Mouse (Mus musculus): Measurements from ENCODE around the gene Pak6.

Pak6 gene

DNA sequence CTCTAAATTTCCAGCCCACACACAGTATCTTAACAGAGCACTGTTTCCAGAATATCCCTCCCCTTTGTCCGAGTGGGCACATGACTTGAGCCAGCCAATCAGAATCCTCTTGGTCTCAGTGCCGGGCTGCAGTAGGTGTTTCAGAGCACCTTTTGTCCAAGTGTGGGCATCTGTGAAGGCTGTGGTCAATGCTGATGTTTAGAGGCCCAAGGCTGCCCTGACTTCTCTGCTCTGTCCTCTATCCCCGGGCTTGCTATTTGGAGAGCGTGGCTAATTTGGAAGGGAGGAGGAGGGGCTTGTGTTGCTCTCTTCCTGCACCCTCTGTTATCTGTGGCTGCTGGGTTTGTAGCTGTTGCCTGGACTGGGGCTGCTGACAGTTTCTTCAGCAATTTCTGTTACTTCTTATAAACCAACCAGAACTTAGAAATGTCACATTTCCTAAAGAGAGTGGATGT lies 3.1 kb upstream of the Pak6 start:
- in situ Hi-C loops (cut with MboI; ENCODE audit: low pct_unique_long_range_greater_than_20kb in 1 of 2, low sequenced_read_pairs in 2 of 2, unreplicated experiment in 1 of 2), result no loop called here

DNA sequence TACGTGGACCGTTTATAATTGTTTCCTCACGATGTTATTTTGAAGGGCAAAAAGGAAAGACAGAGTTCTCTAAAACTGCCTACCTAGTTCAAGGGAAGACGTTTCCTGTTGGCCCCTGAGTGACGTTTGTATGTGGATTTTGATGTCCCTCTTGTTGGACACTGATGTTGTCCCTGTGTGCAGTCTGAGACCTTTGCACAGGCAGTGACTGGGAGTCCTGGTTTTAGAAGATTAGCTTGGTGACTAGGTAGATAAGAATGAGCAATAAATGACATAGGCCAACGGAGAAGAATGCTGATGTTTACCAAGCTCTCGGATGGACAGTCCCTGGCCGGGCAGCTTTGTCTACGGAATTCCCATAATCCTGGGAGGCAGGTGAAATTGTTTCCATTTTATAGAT lies 1.2 kb upstream of the Pak6 start:
- in situ Hi-C loops (cut with MboI; ENCODE audit: low pct_unique_long_range_greater_than_20kb in 1 of 2, low sequenced_read_pairs in 2 of 2, unreplicated experiment in 1 of 2), result no loop called here

DNA sequence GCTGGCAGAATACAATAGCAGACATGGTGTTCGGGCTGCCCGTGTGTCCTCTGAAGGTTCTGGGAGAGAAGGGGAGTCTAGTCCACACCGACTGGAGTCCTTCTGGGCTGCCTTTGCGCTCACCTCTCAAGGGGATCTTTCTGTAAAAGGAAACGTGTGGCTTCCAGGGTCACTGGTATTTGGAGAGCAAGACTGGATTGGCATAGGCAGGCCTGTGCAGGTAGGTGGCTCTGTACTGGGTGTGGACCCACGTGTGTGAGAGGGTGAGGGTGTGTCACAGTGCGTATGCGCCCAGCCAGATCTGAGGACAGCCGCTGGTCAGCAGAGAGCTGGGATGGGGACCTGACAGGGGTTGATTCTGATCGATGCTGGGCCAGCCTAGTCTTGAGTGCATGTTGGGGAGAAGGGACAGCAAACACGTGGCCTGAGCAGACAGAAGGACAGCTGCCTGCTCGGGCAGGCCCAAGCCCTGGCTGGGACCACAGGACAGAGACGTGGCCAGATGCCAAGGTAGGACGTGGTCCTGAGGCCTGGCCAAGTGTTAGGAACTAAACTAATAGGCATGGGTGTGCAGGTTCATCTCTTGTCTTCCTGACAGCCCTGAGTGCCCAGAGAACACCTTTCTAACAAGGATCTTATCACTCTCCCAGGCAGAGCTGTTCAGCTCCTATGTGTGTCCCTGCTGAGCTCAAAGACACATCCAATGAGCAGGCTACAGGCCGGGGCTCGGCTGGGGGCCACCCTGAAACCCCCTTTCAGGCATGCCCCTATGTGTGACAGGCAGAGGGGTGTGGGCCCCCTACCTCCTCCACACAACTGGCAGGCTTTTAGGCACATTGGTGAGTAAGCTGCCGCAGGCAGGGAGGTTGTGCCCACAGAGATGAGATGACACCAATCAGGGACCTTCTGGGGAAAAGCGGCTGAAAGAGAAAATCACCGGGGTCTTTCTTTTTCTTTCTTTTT lies 982 bp downstream of the Pak6 start:
- in situ Hi-C loops (cut with MboI; ENCODE audit: low pct_unique_long_range_greater_than_20kb in 1 of 2, low sequenced_read_pairs in 2 of 2, unreplicated experiment in 1 of 2), result no loop called here

DNA sequence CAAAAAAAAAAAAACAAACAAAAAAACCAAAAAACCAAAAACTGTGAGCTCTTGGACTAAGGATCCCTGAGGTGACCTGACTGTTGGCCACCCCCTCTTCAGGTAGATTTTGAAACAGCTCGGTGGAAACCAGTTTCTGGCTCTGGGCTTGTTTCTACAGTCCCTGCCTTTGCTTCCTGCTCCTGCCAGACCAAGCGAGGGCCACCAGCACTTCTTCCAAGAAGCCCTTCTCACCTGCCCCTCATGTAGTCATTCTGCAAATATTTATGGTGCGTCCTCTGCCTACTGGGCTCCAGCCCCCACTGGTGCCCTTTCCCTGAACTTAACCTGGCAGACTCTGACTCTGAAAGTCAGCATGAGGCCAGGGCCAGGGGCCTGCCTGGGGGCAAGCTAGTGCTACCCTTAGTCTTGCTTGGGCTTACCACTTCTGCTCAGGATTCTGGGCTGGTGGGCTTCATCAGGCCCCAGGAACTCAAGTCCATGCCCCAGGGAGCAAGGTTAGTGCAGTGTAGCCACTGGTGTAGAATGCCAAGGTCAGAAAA lies 1.9 kb downstream of the Pak6 start:
- in situ Hi-C loops (cut with MboI; ENCODE audit: low pct_unique_long_range_greater_than_20kb in 1 of 2, low sequenced_read_pairs in 2 of 2, unreplicated experiment in 1 of 2), result no loop called here

DNA sequence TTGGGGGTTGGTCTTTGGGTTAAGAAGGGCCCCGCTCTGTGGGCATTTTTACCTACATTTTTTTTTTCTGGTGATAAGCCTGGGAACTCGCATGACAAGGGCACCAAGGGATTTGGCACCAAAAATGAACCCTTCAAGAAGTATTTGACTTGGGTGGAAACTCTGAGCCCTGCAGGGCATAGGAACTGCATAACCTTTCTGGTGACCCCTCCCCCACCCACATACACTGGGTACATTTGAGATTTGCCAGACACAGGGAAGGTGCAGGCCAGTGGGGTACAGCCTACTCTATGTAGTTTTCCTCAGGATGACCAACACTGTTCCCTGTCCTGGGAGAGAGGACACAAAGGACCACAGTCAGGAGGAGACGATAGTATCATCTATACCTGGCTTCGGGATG lies 2.5 kb downstream of the Pak6 start:
- in situ Hi-C loops (cut with MboI; ENCODE audit: low pct_unique_long_range_greater_than_20kb in 1 of 2, low sequenced_read_pairs in 2 of 2, unreplicated experiment in 1 of 2), result no loop called here

DNA sequence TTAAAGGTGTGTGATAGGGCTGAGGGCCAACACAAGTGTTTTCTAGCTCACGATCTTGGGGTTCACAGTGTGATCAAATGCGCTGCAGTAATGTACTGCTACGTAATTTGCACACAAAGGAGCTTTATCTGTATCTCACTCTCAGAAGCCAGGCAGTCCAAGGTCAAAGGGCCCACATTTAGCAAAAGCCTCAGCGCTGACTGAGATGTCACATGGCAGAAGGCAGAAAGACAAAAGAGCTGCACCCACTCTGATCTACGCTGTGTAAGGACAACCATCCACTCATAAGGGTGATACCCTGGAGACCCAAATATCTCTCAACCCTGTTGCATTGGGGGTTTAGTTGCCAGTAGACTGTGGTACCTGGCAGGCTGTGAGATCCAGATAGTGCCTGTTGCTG lies 4.1 kb downstream of the Pak6 start:
- in situ Hi-C loops (cut with MboI; ENCODE audit: low pct_unique_long_range_greater_than_20kb in 1 of 2, low sequenced_read_pairs in 2 of 2, unreplicated experiment in 1 of 2), result no loop called here

DNA sequence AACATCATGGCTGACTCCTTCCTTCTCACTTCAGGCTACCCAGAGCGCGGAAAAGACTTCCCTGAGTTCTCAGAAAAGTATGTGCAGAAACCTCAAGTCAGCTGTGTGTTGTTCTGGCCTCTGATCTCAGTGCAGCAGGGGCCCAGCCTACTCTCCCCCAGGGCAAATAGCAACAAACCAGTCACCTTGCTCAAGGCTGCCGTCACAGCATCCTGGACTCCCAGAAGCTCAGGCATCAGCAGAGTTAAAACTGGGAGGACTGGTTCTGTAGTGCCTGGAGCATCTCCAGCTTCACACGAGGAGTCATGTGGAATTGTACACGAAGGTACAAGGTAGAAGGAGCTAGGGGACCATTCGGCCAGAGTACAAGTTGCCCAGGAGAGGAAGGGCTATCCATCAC lies 6.1 kb downstream of the Pak6 start:
- in situ Hi-C loops (cut with MboI; ENCODE audit: low pct_unique_long_range_greater_than_20kb in 1 of 2, low sequenced_read_pairs in 2 of 2, unreplicated experiment in 1 of 2), result no loop called here

DNA sequence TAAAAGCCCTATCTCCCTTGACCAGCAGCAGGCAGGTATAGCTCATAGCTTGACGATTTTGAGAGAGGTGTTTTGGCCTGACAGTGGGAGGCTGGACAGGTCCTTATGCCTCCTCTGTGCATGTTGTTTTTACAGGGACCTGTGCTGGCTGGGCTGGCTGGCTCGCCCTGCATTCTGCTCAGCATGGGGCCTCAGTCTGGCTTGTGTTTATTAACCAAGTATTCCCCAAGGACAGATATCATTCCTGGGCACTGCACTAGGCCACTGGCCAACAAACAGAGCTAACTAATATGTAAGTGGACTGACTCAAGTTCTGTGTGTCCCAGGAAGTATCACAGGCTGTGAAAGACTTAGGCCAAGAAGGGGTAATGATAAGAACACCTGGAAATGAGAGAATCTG lies 6.7 kb downstream of the Pak6 start:
- in situ Hi-C loops (cut with MboI; ENCODE audit: low pct_unique_long_range_greater_than_20kb in 1 of 2, low sequenced_read_pairs in 2 of 2, unreplicated experiment in 1 of 2), result no loop called here

DNA sequence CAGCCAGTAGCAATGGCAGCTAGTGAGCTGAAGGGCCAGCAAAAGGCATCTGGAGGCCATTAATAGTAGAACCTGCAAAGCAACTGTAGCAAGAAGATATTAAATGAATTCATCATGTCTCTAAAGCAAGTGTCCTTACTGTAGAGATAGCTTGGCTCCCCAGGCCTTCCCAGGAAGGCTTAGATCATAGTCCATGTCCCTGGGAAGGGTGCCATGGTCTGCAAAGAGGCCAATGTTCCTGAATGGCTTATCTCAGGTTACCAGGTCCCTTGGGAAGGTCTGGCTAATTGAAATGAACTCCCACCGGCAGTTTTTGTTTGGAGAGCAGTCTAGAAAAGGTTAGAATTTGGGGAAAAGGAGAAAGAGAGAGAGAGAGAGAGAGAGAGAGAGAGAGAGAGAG lies 8.6 kb downstream of the Pak6 start:
- in situ Hi-C loops (cut with MboI; ENCODE audit: low pct_unique_long_range_greater_than_20kb in 1 of 2, low sequenced_read_pairs in 2 of 2, unreplicated experiment in 1 of 2), result no loop called here

DNA sequence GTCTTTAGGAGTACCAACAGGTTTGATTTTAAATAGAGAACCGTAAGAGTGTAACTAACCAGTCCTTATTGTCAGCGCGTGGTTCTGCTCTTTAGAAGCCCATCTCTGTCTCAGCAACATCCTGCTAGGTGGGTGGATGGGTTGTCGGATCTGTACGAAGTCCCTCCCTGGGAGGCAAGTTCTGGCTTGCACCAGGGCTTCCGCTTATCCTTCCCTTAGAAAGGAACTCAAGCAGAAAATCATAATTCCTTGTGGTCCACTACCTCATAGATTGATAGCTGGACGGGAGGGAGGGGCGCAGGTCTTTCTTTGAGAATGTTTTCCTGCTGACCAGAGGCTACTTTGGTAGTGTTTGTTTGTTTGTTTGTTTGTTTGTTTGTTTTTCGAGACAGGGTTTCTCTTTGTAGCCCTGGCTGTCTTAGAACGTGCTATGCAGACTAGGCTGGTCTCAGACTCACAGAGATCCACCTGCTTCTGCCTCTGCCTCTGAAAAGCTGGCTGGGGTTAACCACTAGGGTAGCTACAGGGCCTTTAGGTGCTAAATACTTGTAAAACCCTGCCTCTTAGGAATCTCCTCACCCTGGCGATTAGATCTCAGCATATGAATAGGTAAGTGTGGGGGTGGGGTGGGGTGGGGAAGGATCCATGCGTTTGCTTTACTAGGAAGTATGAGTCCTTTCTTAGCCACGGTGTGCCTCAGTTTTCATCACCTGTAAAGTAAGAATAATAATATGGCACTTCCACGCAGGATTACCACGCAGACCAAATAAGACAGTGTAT lies 10.8 kb downstream of the Pak6 start:
- in situ Hi-C loops (cut with MboI; ENCODE audit: low pct_unique_long_range_greater_than_20kb in 1 of 2, low sequenced_read_pairs in 2 of 2, unreplicated experiment in 1 of 2), result no loop called here

DNA sequence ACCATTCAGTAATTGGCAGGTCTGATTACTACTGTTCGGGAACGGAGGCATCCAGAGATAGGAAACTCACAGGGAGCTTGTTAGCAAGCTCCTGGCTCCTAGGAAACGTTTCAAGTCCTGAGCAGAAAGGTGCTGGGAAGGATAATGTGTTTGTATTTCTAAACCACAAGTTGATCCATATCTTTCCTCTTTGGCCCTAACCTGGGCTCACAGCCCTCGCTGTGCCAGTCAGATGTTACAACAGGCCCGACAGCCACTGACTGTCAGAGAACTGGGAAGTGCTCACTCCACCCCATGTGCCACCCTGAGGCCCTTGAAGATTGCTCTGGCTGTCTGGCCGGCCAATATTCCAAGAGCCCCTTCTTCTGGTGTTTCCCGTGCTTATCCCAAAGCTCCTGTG lies 11.4 kb downstream of the Pak6 start:
- in situ Hi-C loops (cut with MboI; ENCODE audit: low pct_unique_long_range_greater_than_20kb in 1 of 2, low sequenced_read_pairs in 2 of 2, unreplicated experiment in 1 of 2), result no loop called here

DNA sequence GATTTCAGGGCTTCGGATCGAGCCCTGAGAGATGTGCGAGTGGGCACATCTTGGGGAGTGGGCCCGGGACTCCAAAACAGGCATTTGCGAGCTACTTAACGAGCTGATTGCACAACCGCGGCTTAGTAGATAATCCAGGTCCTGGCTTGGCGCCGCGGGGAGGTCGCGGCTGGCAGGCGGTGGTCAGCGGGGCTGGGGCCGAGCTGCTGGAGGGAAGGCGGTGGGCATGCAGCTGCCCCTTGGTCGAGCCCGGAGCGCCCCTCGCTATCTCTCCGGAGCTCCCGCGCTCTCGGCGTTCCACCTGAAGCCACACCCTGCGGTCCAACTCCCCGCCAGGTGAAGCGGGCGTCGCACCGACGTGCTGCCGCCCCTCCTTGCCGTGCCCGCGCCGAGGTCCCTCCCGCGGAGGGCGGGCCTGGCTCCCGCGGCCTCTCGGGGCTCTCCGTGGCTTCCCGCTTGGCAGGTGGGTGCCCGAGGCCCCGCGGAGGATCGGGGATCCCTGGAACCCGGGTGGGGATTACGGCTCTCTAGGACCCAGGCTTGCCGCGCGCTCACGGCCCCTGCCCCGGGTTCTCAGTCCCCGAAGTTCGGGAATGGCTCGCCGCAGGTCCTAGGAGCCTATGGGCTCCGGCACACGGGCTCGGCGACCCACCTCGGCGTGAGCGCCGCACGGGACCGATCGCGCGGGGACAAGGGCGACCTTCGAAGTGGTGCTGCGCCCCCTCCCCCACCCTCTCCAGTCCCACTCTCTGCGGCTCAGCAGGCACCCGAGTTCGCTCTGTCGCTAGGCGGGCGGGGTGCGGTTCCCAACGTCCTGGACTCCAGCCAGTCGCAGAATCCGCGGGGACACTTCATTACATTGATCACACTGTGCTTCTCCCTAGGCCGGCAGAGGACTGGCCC lies 14.0 kb downstream of the Pak6 start:
- in situ Hi-C loops (cut with MboI; ENCODE audit: low pct_unique_long_range_greater_than_20kb in 1 of 2, low sequenced_read_pairs in 2 of 2, unreplicated experiment in 1 of 2), result no loop called here

DNA sequence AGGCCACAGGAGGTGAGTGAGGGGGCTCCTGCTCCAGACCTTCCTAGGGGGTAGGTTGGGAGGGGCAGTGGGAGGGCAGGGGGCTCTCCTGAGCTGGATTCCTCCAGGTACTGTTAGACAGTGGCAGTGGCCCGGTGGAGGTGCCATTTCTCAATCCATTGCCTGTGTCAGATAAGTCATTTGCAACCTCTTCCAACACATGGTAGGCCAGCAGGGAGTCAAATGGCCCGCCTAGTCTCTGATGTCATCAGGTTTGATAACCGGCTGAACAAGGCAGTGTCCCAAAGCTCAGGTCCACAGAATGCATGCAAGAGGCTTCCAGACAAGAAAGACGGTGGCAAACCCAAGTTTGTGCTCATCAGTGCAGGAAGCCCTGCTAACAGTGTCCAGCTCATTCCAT lies 14.7 kb downstream of the Pak6 start:
- in situ Hi-C loops (cut with MboI; ENCODE audit: low pct_unique_long_range_greater_than_20kb in 1 of 2, low sequenced_read_pairs in 2 of 2, unreplicated experiment in 1 of 2), result no loop called here

DNA sequence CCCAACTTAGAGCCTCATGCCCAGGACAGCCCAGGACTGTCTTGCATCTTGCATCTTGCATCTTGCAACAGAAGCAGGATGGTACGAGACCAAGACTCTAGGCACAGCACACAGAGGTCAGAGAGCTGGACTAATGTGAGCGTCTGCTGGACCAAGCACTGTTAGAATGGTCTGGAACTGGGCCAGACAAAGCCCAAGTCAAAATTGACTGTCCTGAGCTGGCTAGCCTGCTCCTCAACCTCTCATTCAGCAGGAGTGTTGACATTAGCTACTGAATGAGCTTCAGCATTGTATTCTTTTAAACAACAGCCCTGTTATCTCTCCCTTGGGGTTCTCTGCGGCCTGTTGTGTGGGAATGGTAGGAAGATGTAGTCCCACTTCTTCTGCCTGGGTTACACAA lies 16.5 kb downstream of the Pak6 start:
- in situ Hi-C loops (cut with MboI; ENCODE audit: low pct_unique_long_range_greater_than_20kb in 1 of 2, low sequenced_read_pairs in 2 of 2, unreplicated experiment in 1 of 2), result no loop called here

DNA sequence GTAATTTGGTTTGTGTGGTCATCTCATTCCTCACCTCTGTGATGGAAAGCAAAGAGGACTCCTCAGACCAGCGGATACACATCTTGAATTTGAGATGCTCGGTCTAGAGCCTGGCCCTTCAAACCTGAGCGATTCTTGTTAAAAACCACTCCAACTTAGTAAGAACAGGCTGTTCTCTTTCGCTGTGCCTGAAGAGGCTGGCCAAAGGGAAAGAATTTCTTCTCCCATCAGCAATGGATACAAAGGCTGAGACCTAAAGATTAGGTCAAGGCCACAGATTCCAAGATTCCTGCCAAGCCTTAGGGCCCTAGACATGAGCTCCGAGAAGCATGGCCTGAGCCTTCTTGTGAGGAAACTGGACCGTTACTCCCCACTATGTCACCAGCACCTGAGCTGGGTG lies 17.8 kb downstream of the Pak6 start:
- in situ Hi-C loops (cut with MboI; ENCODE audit: low pct_unique_long_range_greater_than_20kb in 1 of 2, low sequenced_read_pairs in 2 of 2, unreplicated experiment in 1 of 2), result no loop called here

DNA sequence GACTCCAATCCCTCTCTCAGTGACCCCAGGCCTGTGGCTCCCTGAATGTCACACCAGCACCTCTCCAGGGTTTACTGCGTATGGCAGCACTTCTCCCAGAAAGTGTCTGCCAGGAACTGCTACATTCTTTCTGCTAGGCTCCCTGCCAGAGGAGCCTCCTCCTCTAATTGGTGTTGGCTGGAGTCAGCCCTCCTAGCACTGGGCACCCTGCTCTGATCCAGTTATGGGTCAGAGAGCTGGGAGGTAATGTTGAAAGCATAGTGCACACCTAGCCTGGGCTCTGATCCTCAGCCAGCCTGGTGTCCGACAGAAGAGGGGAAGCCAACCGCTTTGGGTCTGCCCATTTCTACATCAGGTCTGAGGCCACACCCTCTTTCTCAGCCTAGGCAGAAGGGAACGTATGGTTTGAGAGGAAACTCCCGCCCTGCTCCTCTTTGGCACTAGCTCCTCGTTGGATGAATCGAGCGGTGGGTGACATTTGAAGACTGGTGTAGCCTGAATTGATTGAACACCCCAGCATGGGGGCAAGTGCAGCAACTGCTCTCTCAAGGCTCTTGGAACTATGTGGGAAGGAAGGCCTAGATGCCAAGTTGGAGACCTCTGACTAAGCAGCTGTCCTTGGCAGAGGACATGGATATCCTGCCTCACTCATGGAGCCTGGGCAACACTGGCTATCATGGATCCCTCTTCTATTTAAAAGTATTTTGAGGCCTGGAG lies 19.6 kb downstream of the Pak6 start:
- in situ Hi-C loops (cut with MboI; ENCODE audit: low pct_unique_long_range_greater_than_20kb in 1 of 2, low sequenced_read_pairs in 2 of 2, unreplicated experiment in 1 of 2), result no loop called here

DNA sequence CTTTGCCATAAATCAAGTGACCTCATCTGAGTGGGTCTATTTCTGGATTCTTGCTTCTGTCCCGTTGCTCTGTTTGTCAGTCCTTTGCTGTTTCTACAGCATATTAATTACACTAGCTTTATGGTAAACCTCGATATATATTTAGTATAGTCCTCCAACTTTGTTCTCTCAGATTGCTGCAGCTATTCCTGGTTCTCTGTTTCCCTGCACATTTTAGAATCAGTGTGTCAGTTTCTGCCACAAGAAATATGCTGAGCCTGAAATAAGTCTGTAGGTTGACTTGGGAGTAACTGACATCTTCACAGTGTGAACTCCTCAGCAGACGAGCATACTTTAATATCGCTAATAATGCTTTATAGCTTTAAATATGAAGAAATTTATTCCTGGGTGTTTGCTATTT lies 22.0 kb downstream of the Pak6 start:
- in situ Hi-C loops (cut with MboI; ENCODE audit: low pct_unique_long_range_greater_than_20kb in 1 of 2, low sequenced_read_pairs in 2 of 2, unreplicated experiment in 1 of 2), result loop anchor here in 1 of 2 experiments (5.0 kb wide), 1 partner anchor 43 kb away; no protein-coding TSS in a partner anchor

DNA sequence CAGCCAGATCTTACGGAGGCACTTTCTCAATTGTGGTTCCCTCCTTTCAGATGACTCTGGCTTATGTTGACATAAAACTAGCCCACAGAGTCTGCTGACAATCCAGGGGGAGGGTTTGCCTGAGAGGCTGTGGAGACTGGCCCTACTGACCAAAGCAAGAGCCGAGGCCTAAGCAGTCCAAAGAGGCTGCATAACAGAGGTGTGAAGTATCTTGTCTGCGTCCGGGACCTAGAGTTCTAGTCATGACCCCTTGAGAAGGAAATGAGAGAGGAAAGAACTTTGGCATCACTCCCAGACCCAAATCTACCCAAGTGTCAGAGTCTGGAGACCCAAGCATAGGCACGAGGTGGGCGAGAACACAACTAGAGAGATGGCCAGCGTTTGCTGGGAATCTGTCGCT lies 23.6 kb downstream of the Pak6 start:
- in situ Hi-C loops (cut with MboI; ENCODE audit: low pct_unique_long_range_greater_than_20kb in 1 of 2, low sequenced_read_pairs in 2 of 2, unreplicated experiment in 1 of 2), result loop anchor here in 1 of 2 experiments (5.0 kb wide), 1 partner anchor 44 kb away; no protein-coding TSS in a partner anchor

Measured in mouse embryonic stem cell (cell line).